Mouse (Mus musculus) gastrocnemius, postnatal 14 days (tissue): ENCODE measurements at regions not wholly inside any gene's neighbourhood (a gene's known extent, or its start where the extent isn't known, plus 50 kb on each side); places are given as distances from the start of the nearest gene placed in this dataset.
A peak's percentile ranks its signal among the peaks of the same experiment; 100 is the strongest.
"Not testable (repeated sequence)": the region's sequence is repeated elsewhere in the genome, so short reads cannot be mapped to it uniquely, and the experiment has no call there.

ENCODE experiments used
- DNase-seq: peaks from one replicate; pipeline ENCODE4 v3.0.0; 2021; ENCODE audit warnings: mixed read lengths
- intact Hi-C: fragments of 180-260 bp; cut with DNase I; formaldehyde crosslinking; loops from one replicate; pipeline ENCODE4 v1.15.1; 2025; ENCODE audit warnings: low total_unique reads

- DNase-seq: no peak
- intact Hi-C loops: no loop called here
Measured at GRCm38 (mm10) chr15:9954941-9955340, 206.3 kb upstream of the Spef2 start.

DNA sequence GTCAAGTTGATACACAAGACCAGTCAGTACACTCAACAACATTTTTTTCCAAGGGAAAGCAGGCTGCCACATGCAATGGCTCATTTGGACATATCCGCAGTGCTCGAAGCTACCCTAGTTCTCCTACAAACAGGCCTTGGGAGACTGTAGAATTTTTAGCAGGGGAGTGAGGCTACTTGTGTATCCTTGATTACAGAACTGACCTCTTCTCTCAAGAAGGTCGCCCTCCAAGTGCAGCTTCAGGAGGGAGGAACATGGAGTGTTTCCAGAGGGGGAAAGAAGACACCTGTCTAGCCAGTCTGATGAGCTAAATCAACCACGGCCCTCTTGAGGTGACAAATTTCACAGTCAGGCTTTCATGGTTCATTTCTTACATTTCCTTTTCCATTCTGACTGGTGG is 202.0 kb upstream of the Prlr start:
- no peak for DNase-seq

DNA sequence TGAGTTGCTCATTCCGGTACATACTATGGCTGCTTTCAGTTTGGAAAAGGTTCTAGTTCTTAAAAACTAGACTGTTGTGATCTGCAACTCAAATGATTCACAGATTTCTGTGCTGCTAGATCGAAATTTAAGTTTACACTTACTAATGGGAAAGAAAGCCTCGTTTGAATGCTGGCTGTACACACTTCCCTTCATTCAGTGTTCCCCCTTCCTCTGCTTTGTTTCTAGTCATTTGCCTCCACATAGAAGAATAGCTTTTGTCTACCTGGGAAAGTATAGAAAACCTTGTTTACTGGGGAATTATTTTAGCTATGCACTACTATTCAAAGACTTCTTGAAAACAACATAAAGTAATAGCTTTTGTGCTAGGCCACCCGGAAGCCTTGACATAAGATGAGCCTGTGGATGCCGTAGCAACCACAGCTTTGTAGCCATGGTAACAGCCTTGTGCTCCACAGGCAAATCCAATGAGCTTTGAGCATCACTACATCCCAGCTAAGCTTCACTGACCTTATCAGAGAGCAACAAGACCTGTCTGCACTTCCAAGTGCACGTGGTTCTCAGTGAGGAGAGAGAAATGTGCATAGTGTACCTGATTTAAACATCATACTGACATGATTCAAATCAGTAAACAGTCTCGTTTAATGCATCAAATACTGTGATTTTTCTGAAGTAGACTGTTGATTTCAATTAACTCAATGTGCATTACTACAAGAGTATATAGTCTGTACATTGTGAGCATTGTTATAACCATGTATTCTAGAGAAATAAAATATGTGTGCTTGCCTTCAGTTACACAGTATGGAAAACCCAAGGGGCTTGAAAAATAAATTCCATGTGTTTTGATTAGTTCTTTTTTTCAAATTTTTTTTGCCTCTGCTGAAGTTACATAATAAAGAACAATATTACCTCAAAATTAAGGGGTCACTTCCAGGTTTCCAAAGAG is 165.5 kb upstream of the Prlr start:
- no peak for DNase-seq
- intact Hi-C loops: no loop called here

More for the DNA sequence above, 202.0 kb upstream of the Prlr start:
- intact Hi-C loops: no loop called here

DNA sequence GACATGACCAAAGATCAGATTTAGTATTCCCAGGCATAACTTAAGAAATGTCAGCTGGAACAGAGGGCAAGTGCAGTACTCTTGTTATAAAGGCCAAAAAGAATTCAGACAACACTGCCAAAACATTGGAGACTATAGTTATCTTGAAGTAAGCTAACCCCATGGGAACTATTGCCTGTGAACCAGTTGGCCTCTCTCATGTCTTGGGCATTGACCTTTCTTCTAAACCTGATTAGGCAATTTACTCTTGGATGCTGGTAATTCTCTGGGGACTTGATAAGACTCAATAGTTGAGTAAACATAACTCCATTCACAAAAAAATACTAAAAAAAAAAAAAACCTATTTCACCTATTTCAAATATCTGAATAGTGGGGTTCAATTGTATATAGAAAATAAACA is 159.8 kb upstream of the Prlr start:
- intact Hi-C loops: no loop called here
- no peak for DNase-seq

DNA sequence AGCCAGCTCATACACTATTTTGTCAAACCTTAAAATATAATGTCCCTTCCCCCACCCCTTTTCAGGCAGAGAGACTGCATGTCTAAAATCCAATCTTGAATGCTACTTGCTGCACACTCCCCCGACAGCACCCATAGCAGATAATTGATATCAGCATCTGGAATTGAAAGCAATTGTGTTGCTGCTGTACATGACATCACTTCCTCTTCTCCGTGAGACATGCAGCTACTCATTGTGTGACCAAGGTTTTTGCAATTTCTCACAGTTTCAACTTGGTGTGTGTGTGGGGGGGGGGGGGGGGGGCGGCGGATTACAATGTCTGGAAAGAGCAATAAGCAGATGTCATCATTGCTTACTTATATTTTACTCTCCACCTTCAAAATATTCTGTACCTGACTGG is 147.1 kb upstream of the Prlr start:
- intact Hi-C loops: no loop called here
- DNase-seq: no peak

- intact Hi-C loops: no loop called here
Measured at GRCm38 (mm10) chr15:10035561-10035960, 141.5 kb upstream of the Prlr start.

DNA sequence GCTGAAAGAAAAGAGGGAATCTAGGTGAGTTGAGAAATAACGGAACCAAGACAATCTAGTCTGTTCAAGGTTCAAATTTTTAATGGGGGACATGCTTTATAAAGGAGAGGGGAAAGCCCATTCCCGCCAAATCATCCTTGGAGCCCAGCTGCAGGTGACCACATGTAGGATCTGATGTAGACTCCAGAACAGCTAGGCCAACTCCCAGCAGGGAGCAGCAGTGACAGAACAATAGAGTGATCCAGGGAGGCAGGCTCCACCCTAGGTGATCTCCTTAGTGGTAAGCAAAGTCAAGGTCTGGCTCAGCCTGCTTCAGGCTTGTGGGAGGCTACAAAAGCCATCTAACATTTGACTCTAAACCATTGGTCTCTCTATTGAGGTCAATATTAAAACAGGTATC is 140.5 kb upstream of the Prlr start:
- intact Hi-C loops, DNase-seq: not testable (repeated sequence)

More at GRCm38 (mm10) chr15:10035561-10035960, 141.5 kb upstream of the Prlr start:
- DNase-seq: no peak

GRCm38 (mm10) chr15:10073580-10073979 is 103.5 kb upstream of the Prlr start:
- DNase-seq: no peak
- intact Hi-C loops: no loop called here

GRCm38 (mm10) chr15:10074916-10075315 is 102.1 kb upstream of the Prlr start:
- intact Hi-C loops: no loop called here

DNA sequence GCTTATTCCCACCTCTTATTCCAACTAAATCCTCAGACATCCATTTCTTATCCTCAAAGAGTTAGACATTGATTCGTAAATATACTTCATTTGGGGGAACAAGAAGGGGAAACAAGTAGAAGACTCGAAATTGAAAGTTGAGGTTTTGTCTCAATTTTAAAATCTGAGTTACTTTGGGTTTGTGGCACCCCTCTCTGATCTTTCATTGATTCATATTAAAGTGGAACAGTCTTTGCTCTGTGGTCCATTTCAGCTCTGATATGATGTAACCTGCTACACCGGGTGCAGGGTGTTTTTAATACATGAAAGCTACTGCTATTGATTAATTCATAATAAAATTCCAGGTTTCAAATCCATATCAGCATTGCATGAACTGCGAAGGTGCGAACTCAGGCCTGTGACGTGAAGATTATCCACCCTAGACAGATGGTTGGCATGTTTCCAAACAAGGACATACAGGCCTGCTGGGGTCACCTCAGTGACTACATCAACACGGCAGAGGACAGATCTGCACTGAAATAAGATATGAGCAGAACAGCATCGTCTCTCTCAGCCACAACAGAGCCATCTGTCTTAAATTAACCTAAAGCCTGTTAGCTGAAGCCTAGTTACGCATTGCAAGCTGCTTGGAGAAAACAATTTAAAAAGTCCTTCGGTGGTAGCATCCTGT is 101.5 kb upstream of the Prlr start:
- intact Hi-C loops: no loop called here
- DNase-seq: no peak

More at GRCm38 (mm10) chr15:10074916-10075315, 102.1 kb upstream of the Prlr start:
- DNase-seq: no peak

GRCm38 (mm10) chr15:10076061-10076400 is 101.0 kb upstream of the Prlr start:
- no peak for DNase-seq
- intact Hi-C loops: no loop called here

DNA sequence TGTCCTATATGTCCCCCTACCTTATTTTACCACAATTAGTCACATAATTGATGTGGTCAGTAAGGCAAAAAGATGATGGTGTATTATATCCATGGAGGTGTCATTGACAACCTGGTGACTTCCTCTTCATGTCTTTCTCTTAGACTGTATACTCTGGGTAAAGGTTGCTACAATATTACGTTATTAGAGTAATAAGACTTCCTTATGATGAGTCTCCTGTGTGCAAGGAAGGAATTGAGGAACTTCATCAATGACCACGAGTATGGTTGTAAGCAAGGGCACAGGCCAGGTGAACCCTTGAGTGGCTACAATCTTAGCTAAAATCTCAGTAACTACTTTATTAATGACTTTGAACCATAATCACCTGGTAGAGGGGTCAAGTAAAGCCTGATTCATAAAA is 98.6 kb upstream of the Prlr start:
- intact Hi-C loops: no loop called here
- DNase-seq: no peak

DNA sequence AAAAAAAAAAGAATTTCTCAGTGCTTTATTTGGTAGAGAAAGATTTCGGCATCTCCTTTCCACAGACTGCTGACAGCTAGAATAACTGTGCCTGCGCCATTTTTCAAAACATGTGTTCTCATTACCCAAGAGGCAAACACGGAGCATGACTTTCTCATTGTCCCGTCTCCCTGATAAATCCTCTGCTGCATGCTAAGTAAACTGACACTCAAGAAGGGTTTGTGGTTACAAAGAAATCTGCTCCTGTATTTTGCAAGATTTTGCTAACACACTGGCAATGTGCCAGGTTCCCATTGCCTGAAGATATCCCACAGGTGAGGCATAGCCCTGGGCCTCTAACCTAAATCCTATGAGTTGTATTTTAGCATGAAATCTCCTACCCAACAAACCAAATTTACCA is 97.5 kb upstream of the Prlr start:
- intact Hi-C loops: no loop called here
- no peak for DNase-seq

DNA sequence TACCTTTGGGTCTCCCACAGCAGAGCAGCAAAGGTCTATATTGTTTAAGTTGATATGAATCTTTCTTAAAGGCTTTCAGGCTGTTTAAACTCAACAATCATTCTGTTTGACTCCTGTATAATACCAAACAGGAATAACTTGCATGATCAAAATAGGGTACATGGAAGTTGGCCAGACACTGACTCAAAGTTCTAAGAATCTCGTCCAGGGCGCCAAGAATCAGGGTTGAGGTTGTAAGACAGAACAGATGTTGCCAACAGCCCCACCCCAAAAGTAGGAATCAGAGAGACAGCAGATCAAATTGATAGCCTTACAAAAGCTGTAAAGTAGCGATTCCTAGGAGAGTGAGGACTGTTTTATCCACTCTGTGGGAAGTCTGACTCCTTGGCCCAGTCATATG is 88.3 kb upstream of the Prlr start:
- peak; percentile 39 for DNase-seq

GRCm38 (mm10) chr15:10090384-10091092 is 86.5 kb upstream of the Prlr start:
- intact Hi-C loops: no loop called here
- no peak for DNase-seq

More for the DNA sequence above, 88.3 kb upstream of the Prlr start:
- intact Hi-C loops: no loop called here

GRCm38 (mm10) chr15:10103350-10103749 is 73.7 kb upstream of the Prlr start:
- intact Hi-C loops: no loop called here
- DNase-seq: no peak

- DNase-seq, intact Hi-C loops: not testable (repeated sequence)
Measured at GRCm38 (mm10) chr15:10105211-10105976, 71.6 kb upstream of the Prlr start.

GRCm38 (mm10) chr15:10106853-10107252 is 70.2 kb upstream of the Prlr start:
- intact Hi-C loops: no loop called here
- DNase-seq: no peak
